Mouse (Mus musculus): ENCODE data around the gene Ier5. TPM values are rescaled to one million over a fixed set of nuclear protein-coding genes. Genes with fewer than 3 reads are reported as not detected.

The Ier5 gene
- total RNA-seq, 1 experiment: 11.7 TPM

GRCm38 (mm10) chr1:155056166-155056565 lies 43.3 kb downstream of the Ier5 start:
- Histone ChIP-seq H3K4me1 (ENCODE audit: control insufficient read depth in 2 of 2, insufficient read depth in 2 of 2, low read length in 2 of 2, poor library complexity in 1 of 2) (peaks cover 7 to 30% of the 10 kb centered on the region in 2 experiments), H3K9ac (ENCODE audit: insufficient read depth, low read depth, low read length, poor library complexity, severe bottlenecking) (no peak overlapping the region), H3K4me3 (ENCODE audit: insufficient read depth in 1 of 2, low read depth in 1 of 2, low read length in 2 of 2, poor library complexity in 1 of 2, severe bottlenecking in 1 of 2) (no peak overlapping the region), H3K27ac (ENCODE audit: insufficient read depth, low read depth, low read length, poor library complexity, severe bottlenecking) (peak overlapping the region; percentile 52; the same call in 1 of the 2 replicates), H3K9me3 (ENCODE audit: control insufficient read depth, insufficient read depth, low read depth, low read length) (no peaks in the 10 kb centered on the region), H3K36me3 (ENCODE audit: control insufficient read depth, insufficient read depth, low read length, poor library complexity, severe bottlenecking) (no peaks in the 10 kb centered on the region)
- no peak for DNase-seq (ENCODE audit: low read depth, low spot score)
- in situ Hi-C loops (cut with MboI; ENCODE audit: low sequenced_read_pairs in 2 of 2, unreplicated experiment in 2 of 2): no loop called here
- no peak for TF ChIP-seq ZNF384 (IDR thresholded peaks at IDR 0.05; ENCODE audit: low read depth, low read length)

GRCm38 (mm10) chr1:155055041-155055440 lies 44.4 kb downstream of the Ier5 start:
- peaks cover 2 to 31% of the 10 kb centered on the region in 2 experiments; a peak in 3 of 4 replicates for H3K4me1 ChIP-seq (ENCODE audit: control insufficient read depth in 2 of 2, insufficient read depth in 2 of 2, low read length in 2 of 2, poor library complexity in 1 of 2)
- in situ Hi-C loops (cut with MboI; ENCODE audit: low sequenced_read_pairs in 2 of 2, unreplicated experiment in 2 of 2): no loop called here
- no peak for DNase-seq (ENCODE audit: low read depth, low spot score)

GRCm38 (mm10) chr1:155054366-155054965 lies 45.0 kb downstream of the Ier5 start:
- in situ Hi-C loops (cut with MboI; ENCODE audit: low sequenced_read_pairs in 2 of 2, unreplicated experiment in 2 of 2): no loop called here
- Histone ChIP-seq H3K9me3 (ENCODE audit: control insufficient read depth, insufficient read depth, low read depth, low read length) (no peaks in the 10 kb centered on the region), H3K36me3 (ENCODE audit: control insufficient read depth, insufficient read depth, low read length, poor library complexity, severe bottlenecking) (no peaks in the 10 kb centered on the region), H3K4me1 (ENCODE audit: control insufficient read depth in 2 of 2, insufficient read depth in 2 of 2, low read length in 2 of 2, poor library complexity in 1 of 2) (peaks cover 2 to 32% of the 10 kb centered on the region in 2 experiments; a peak in 3 of 4 replicates), H3K27ac (ENCODE audit: insufficient read depth, low read depth, low read length, poor library complexity, severe bottlenecking) (no peak overlapping the region), H3K9ac (ENCODE audit: insufficient read depth, low read depth, low read length, poor library complexity, severe bottlenecking) (no peak overlapping the region), H3K4me3 (ENCODE audit: insufficient read depth in 1 of 2, low read depth in 1 of 2, low read length in 2 of 2, poor library complexity in 1 of 2, severe bottlenecking in 1 of 2) (no peak overlapping the region)
- DNase-seq (ENCODE audit: low read depth, low spot score): no peak
- TF ChIP-seq ZC3H11A (IDR thresholded peaks at IDR 0.05; ENCODE audit: borderline replicate concordance, low read depth, low read length): no peak
- TF ChIP-seq CHD2 (IDR thresholded peaks at IDR 0.05; ENCODE audit: low read depth, low read length): no peak
- TF ChIP-seq HCFC1 (IDR thresholded peaks at IDR 0.05; ENCODE audit: borderline replicate concordance, insufficient read depth, low read length): no peak
- no peak for TF ChIP-seq MAFK (IDR thresholded peaks at IDR 0.05; ENCODE audit: insufficient read depth, low read depth, low read length)
- no peak for TF ChIP-seq ZNF384 (IDR thresholded peaks at IDR 0.05; ENCODE audit: low read depth, low read length)

More at GRCm38 (mm10) chr1:155055041-155055440, 44.4 kb downstream of the Ier5 start:
- Histone ChIP-seq H3K36me3 (ENCODE audit: control insufficient read depth, insufficient read depth, low read length, poor library complexity, severe bottlenecking) (no peaks in the 10 kb centered on the region), H3K27ac (ENCODE audit: insufficient read depth, low read depth, low read length, poor library complexity, severe bottlenecking) (no peak overlapping the region), H3K4me3 (ENCODE audit: insufficient read depth in 1 of 2, low read depth in 1 of 2, low read length in 2 of 2, poor library complexity in 1 of 2, severe bottlenecking in 1 of 2) (no peak overlapping the region), H3K9me3 (ENCODE audit: control insufficient read depth, insufficient read depth, low read depth, low read length) (no peaks in the 10 kb centered on the region), H3K9ac (ENCODE audit: insufficient read depth, low read depth, low read length, poor library complexity, severe bottlenecking) (no peak overlapping the region)
- no peak for TF ChIP-seq ZC3H11A (IDR thresholded peaks at IDR 0.05; ENCODE audit: borderline replicate concordance, low read depth, low read length)

- in situ Hi-C loops (cut with MboI; ENCODE audit: low sequenced_read_pairs in 2 of 2, unreplicated experiment in 2 of 2): no loop called here
- Histone ChIP-seq H3K4me3 (ENCODE audit: insufficient read depth in 1 of 2, low read depth in 1 of 2, low read length in 2 of 2, poor library complexity in 1 of 2, severe bottlenecking in 1 of 2) (no peak overlapping the region), H3K9ac (ENCODE audit: insufficient read depth, low read depth, low read length, poor library complexity, severe bottlenecking) (no peak overlapping the region), H3K4me1 (ENCODE audit: control insufficient read depth in 2 of 2, insufficient read depth in 2 of 2, low read length in 2 of 2, poor library complexity in 1 of 2) (peaks cover 2 to 27% of the 10 kb centered on the region in 2 experiments; a peak in 3 of 4 replicates), H3K36me3 (ENCODE audit: control insufficient read depth, insufficient read depth, low read length, poor library complexity, severe bottlenecking) (no peaks in the 10 kb centered on the region), H3K9me3 (ENCODE audit: control insufficient read depth, insufficient read depth, low read depth, low read length) (no peaks in the 10 kb centered on the region), H3K27ac (ENCODE audit: insufficient read depth, low read depth, low read length, poor library complexity, severe bottlenecking) (no peak overlapping the region)
- TF ChIP-seq ZC3H11A (IDR thresholded peaks at IDR 0.05; ENCODE audit: borderline replicate concordance, low read depth, low read length) (no peak), HCFC1 (IDR thresholded peaks at IDR 0.05; ENCODE audit: borderline replicate concordance, insufficient read depth, low read length) (no peak), ZNF384 (IDR thresholded peaks at IDR 0.05; ENCODE audit: low read depth, low read length) (no peak), MAFK (IDR thresholded peaks at IDR 0.05; ENCODE audit: insufficient read depth, low read depth, low read length) (no peak), CHD2 (IDR thresholded peaks at IDR 0.05; ENCODE audit: low read depth, low read length) (no peak)
- DNase-seq (ENCODE audit: low read depth, low spot score): no peak
Measured at GRCm38 (mm10) chr1:155053296-155053695, 46.1 kb downstream of the Ier5 start.

- H3K4me1 ChIP-seq (ENCODE audit: control insufficient read depth in 2 of 2, insufficient read depth in 2 of 2, low read length in 2 of 2, poor library complexity in 1 of 2): peaks cover 2 to 27% of the 10 kb centered on the region in 2 experiments; a peak in 3 of 4 replicates
- H3K4me3 ChIP-seq (ENCODE audit: insufficient read depth in 1 of 2, low read depth in 1 of 2, low read length in 2 of 2, poor library complexity in 1 of 2, severe bottlenecking in 1 of 2): no peak overlapping the region
- in situ Hi-C loops (cut with MboI; ENCODE audit: low sequenced_read_pairs in 2 of 2, unreplicated experiment in 2 of 2): no loop called here
- H3K9me3 ChIP-seq (ENCODE audit: control insufficient read depth, insufficient read depth, low read depth, low read length): no peaks in the 10 kb centered on the region
- H3K9ac ChIP-seq (ENCODE audit: insufficient read depth, low read depth, low read length, poor library complexity, severe bottlenecking): no peak overlapping the region
- TF ChIP-seq HCFC1 (IDR thresholded peaks at IDR 0.05; ENCODE audit: borderline replicate concordance, insufficient read depth, low read length) (no peak), MAFK (IDR thresholded peaks at IDR 0.05; ENCODE audit: insufficient read depth, low read depth, low read length) (no peak), ZC3H11A (IDR thresholded peaks at IDR 0.05; ENCODE audit: borderline replicate concordance, low read depth, low read length) (no peak), CHD2 (IDR thresholded peaks at IDR 0.05; ENCODE audit: low read depth, low read length) (no peak), ZNF384 (IDR thresholded peaks at IDR 0.05; ENCODE audit: low read depth, low read length) (no peak)
- H3K27ac ChIP-seq (ENCODE audit: insufficient read depth, low read depth, low read length, poor library complexity, severe bottlenecking): no peak overlapping the region
- no peak for DNase-seq (ENCODE audit: low read depth, low spot score)
- no peaks in the 10 kb centered on the region for H3K36me3 ChIP-seq (ENCODE audit: control insufficient read depth, insufficient read depth, low read length, poor library complexity, severe bottlenecking)
Measured at GRCm38 (mm10) chr1:155052761-155053166, 46.7 kb downstream of the Ier5 start.
